Mouse (Mus musculus) left cerebral cortex, postnatal 4 days (tissue): ENCODE data around the gene Rpusd1. TPM values are rescaled to one million over a fixed set of nuclear protein-coding genes. Genes with fewer than 3 reads are reported as not detected.
A peak's percentile ranks its signal among the peaks of the same experiment; 100 is the strongest.
"Not testable (repeated sequence)": the region's sequence is repeated elsewhere in the genome, so short reads cannot be mapped to it uniquely, and the experiment has no call there.

Source experiments
- DNase-seq: peaks from one replicate; pipeline ENCODE4 v3.0.0-alpha.2; 2022
- intact Hi-C: fragments of 180-260 bp; cut with DNase I; formaldehyde crosslinking; loops from one replicate; pipeline ENCODE4 v1.15.1; 2025
- total RNA-seq, 2 experiments: library from RNA; stranded (reverse); gene quantifications; 2 replicates each; pipeline ENCODE4 v1.2.3; 2021

The Rpusd1 gene
- total RNA-seq, 2 experiments from 2014 or later: 21.1 to 25.4 TPM

GRCm38 (mm10) chr17:25735246-25735645 is 7.8 kb downstream of the Rpusd1 start:
- no peak for DNase-seq
- intact Hi-C loops: no loop called here

GRCm38 (mm10) chr17:25735745-25736144 is 8.3 kb downstream of the Rpusd1 start, which contains the start of gene Mslnl:
Mslnl (plus strand) TSS chr17:25736042.
- DNase-seq: no peak
- intact Hi-C loops: no loop called here

GRCm38 (mm10) chr17:25738861-25739260 is 11.4 kb downstream of the Rpusd1 start:
- intact Hi-C loops: no loop called here
- no peak for DNase-seq

DNA sequence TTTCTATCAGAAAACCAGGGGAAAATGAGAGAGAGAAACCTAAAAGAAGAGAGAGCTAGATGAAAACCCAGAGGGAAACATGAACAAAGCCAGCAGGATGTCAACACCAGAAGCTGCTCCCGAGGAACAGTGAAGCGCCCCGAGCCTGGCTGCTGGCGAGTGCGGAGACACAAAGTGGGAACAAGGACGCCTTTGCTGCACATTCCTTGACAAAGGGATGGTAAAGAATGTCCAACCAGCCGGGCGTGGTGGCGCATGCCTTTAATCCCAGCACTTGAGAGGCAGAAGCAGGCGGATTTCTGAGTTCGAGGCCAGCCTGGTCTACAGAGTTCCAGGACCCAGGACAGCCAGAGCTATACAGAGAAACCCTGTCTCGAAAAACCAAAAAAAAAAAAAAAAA is 14.0 kb downstream of the Rpusd1 start:
- intact Hi-C loops, DNase-seq: not testable (repeated sequence)

DNA sequence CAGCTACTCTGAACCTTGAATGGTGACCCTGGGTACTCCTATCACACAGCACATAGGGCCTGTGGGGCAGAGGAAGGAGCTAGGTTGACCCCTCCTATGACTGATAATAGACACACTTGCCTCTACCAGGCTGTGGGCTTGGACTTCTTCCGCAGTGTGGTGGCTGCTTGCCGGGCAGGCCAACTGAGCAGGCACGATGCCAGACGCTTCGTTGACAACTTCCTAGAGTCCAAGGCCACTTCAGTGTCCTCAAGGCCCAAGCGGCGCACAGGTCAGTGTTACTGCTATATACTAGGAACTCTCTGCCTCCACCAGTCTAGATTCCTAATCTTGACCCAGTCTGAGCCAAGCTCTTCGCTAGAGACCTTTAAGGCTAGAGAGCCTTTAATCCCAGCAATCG is 16.4 kb downstream of the Rpusd1 start:
- no peak for DNase-seq
- intact Hi-C loops: no loop called here

- no peak for DNase-seq
- intact Hi-C loops: no loop called here
Observed at GRCm38 (mm10) chr17:25744311-25744710, 16.8 kb downstream of the Rpusd1 start.

DNA sequence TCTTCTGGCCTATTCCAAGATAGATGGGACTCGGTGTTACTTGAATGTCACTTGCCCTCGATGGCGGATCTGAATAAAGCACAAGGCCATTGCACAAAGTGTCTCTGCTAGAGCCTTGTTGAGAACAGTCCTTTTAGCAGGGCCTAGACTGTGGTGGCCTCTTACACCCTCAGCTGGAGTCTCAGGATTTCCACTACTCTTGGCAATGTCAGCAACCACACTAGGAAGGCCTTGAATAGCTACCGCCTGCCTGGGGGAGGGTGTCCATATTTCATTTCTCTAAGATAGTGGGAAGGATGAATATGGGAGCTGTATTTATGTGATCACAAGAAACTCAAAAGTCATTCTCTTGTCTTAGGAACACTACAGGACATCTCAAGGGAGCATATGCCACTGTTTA is 20.8 kb downstream of the Rpusd1 start:
- intact Hi-C loops: no loop called here
- no peak for DNase-seq

- intact Hi-C loops: no loop called here
- DNase-seq: no peak
Observed at GRCm38 (mm10) chr17:25749314-25749713, 21.8 kb downstream of the Rpusd1 start.

- peak; percentile 75 for DNase-seq
- intact Hi-C loops: no loop called here
Observed at GRCm38 (mm10) chr17:25751446-25751845, 24.0 kb downstream of the Rpusd1 start.

DNA sequence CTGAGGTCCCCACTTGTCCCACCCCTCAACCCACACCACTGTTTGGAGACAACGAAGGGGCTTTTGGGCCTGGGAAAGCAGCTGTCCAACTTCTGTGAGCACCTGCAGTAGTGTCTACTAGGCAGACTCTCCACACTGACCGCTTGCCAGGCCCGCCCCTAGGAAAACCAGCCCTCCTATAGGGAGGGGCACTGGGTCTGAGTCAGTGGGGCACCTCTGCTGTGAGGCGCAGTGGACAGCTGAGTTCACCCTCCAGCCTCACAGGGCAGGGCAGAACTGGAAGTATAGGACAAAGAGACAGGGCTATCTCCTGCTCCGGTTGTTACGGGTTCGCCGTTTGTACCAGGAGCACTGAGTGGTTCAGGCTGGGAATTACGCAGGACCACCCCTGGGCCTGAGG is 26.8 kb downstream of the Rpusd1 start, which contains the start of gene Msln:
Gene Msln (minus strand): TSS at position 138 of the 400 bp plus-strand sequence.
- intact Hi-C loops: no loop called here
- DNase-seq: no peak

GRCm38 (mm10) chr17:25755086-25755485 is 27.6 kb downstream of the Rpusd1 start:
- no peak for DNase-seq
- intact Hi-C loops: no loop called here

- intact Hi-C loops: no loop called here
- no peak for DNase-seq
Observed at GRCm38 (mm10) chr17:25755627-25756377, 28.3 kb downstream of the Rpusd1 start.

DNA sequence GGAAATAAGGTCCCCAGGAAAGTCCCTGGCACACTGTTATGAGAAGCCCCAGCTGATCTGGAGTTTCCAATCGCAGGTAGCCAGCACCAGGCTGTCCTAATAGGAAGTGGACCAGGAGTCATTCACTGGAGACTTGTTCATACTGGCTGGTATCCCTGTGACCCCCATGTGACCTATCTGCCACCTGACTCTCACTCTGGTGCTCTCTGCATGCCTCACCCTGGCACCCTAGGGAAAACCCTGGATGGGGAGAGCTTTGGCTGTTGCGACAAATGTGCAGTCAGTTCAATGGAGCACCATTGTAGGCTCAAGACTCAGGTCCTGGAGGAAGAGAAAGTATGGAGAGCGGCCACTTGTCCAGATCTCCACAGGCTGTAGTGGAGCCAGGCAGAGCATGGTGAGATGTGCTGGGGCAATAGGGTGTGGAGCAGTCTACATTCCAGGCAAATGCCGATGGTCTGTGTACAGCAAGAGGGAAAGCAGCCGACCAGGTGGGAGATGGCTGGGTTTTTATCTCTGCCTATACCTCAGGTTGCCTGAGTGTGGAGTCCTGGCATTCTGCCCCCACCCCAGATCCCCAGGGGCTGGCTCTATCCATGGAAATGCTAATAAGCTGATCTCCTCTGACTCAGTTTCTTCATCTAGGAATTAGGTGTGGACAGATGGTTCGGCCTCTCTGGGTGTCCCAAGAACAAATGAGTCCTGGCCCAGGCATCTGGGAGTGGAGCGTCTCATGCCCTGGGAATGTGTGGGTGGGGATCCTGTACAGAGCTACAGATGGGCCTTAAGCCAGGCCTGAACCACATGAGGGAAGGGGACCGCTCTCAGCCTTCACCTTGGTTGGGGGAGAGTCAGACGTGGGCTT is 29.1 kb downstream of the Rpusd1 start:
- intact Hi-C loops: no loop called here

GRCm38 (mm10) chr17:25757691-25758090 is 30.2 kb downstream of the Rpusd1 start:
- intact Hi-C loops: no loop called here
- DNase-seq: no peak

More for the DNA sequence above, 29.1 kb downstream of the Rpusd1 start:
- no peak for DNase-seq

GRCm38 (mm10) chr17:25760148-25760547 is 32.7 kb downstream of the Rpusd1 start:
- intact Hi-C loops: no loop called here
- no peak for DNase-seq

DNA sequence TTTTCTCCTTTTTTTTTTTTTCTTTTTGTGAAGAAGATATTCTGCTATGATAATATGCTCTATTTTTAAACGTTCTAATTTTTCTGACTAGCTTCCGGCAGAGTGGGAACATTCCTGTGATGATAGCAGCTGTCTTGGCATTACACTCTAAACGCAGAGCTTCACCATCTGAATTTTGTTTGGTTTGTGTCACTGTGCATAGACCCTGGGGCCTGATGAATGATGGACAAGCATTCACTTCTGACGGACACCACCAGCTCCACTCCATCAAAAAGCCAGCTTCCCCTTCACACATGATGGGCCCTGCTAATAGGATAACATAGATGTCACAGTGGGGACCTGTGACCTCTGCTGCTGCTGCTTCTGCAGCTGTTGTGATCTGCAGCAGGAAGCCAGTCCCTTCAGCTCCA is 34.1 kb downstream of the Rpusd1 start:
- intact Hi-C loops: no loop called here
- DNase-seq: no peak

- DNase-seq: no peak
- intact Hi-C loops: no loop called here
Observed at GRCm38 (mm10) chr17:25762591-25762990, 35.1 kb downstream of the Rpusd1 start.

GRCm38 (mm10) chr17:25765886-25766285 is 38.4 kb downstream of the Rpusd1 start:
- intact Hi-C loops: no loop called here

GRCm38 (mm10) chr17:25769331-25769730 is 41.9 kb downstream of the Rpusd1 start:
- DNase-seq: no peak
- intact Hi-C loops: no loop called here

More at GRCm38 (mm10) chr17:25765886-25766285, 38.4 kb downstream of the Rpusd1 start:
- no peak for DNase-seq

GRCm38 (mm10) chr17:25773549-25774120 is 46.2 kb downstream of the Rpusd1 start, which contains the start of gene Narfl:
Narfl (plus strand) TSS chr17:25773776.
- intact Hi-C loops: no loop called here
- DNase-seq: peak; percentile 99
